Mouse (Mus musculus) heart, embryonic 14.5 days (tissue): Measurements from ENCODE around the gene Slc37a1. TPM values are rescaled to one million over a fixed set of nuclear protein-coding genes. Genes with fewer than 3 reads are reported as not detected.

Source experiments
- ATAC-seq: fragments of 200-750 bp; cut with Nextera tagmentation; 2 replicates; pipeline ENCODE4 v1.8.0; 2017; ENCODE audit warnings: low read depth, moderate TSS enrichment; ENCODE audit not compliant: insufficient number of reproducible peaks, insufficient read depth, low FRiP score
- H3K27ac ChIP-seq, 2 experiments: fragments of 200-500 bp in 1 of 2; fragments of 300-500 bp in 1 of 2; sonication (generic) in 1 of 2; replicated peaks in 1 of 2; 2 replicates each; pipeline ENCODE4 v1.5.1; 2012 to 2014; ENCODE audit warnings: low read depth in 2 of 2, low read length in 2 of 2, control low read depth in 1 of 2, mild to moderate bottlenecking in 1 of 2, mixed read lengths in 1 of 2; ENCODE audit not compliant: control insufficient read depth in 1 of 2, insufficient read depth in 1 of 2
- H3K27me3 ChIP-seq: fragments of 300-500 bp; sonication (generic); 2 replicates; pipeline ENCODE4 v1.6.1; 2014; ENCODE audit warnings: mild to moderate bottlenecking, low read length, control low read depth; ENCODE audit not compliant: control insufficient read depth, insufficient read depth
- H3K36me3 ChIP-seq: fragments of 300-500 bp; sonication (generic); 2 replicates; pipeline ENCODE4 v1.6.1; 2014; ENCODE audit warnings: mild to moderate bottlenecking, control low read depth, low read length, mixed read lengths; ENCODE audit not compliant: control insufficient read depth, insufficient read depth
- H3K4me1 ChIP-seq, 2 experiments: fragments of 200-500 bp in 1 of 2; fragments of 300-500 bp in 1 of 2; sonication (generic) in 1 of 2; 2 replicates each; pipeline ENCODE4 v1.6.1; 2012 to 2014; ENCODE audit warnings: low read length in 2 of 2, control low read depth in 1 of 2, mixed read lengths in 1 of 2; ENCODE audit not compliant: control insufficient read depth in 2 of 2, insufficient read depth in 2 of 2
- H3K4me2 ChIP-seq: fragments of 300-500 bp; sonication (generic); 2 replicates; pipeline ENCODE4 v1.6.1; 2014; ENCODE audit warnings: mild to moderate bottlenecking, low read length
- H3K4me3 ChIP-seq, 2 experiments: fragments of 200-500 bp in 1 of 2; fragments of 300-500 bp in 1 of 2; sonication (generic) in 1 of 2; 2 replicates each; pipeline ENCODE4 v1.5.1; 2012 to 2014; ENCODE audit warnings: low read length in 2 of 2, mild to moderate bottlenecking in 2 of 2, control low read depth in 1 of 2, low read depth in 1 of 2, moderate library complexity in 1 of 2; ENCODE audit not compliant: control insufficient read depth in 1 of 2, insufficient read depth in 1 of 2
- H3K9ac ChIP-seq: fragments of 300-500 bp; sonication (generic); 2 replicates; pipeline ENCODE4 v1.6.1; 2014; ENCODE audit warnings: mild to moderate bottlenecking, low read length
- H3K9me3 ChIP-seq: fragments of 300-500 bp; sonication (generic); 2 replicates; pipeline ENCODE4 v1.6.1; 2016; ENCODE audit warnings: low read length, control low read depth; ENCODE audit not compliant: control insufficient read depth
- WGBS: fragments of 180-500 bp; shearing (Covaris S2); extraction: QIAGEN DNeasy Blood & Tissue Kit; methylation state at CpG from one replicate; pipeline ENCODE4 v1.1.7; 2014; 5-methylcytosine and 5-hydroxymethylcytosine counted together
- polyA plus RNA-seq: library from polyadenylated mRNA; unstranded; fragments of >200 nt; fragmentation: Nextera tagmentation; extraction: Ambion mirVana; gene quantifications from 2 replicates; pipeline ENCODE4 v1.2.1, GENCODE M21; 2014

Slc37a1 gene
- polyA plus RNA-seq, 1 experiment from 2014 or later = 8.0 TPM

GRCm38 (mm10) chr17:31254463-31254931 is 32.1 kb upstream of the Slc37a1 start:
- WGBS = 15% methylated on average over 9 of the region's 9 CpGs
- Histone ChIP-seq H3K27ac (no peak overlapping the region), H3K4me1 (no peaks in the 10 kb centered on the region), H3K36me3 (no peaks in the 10 kb centered on the region), H3K27me3 (no peaks in the 10 kb centered on the region), H3K9ac (no peak overlapping the region), H3K4me3 (no peak overlapping the region), H3K4me2 (no peak overlapping the region), H3K9me3 (no peaks in the 10 kb centered on the region)
- ATAC-seq = peak; percentile 54

GRCm38 (mm10) chr17:31257149-31257548 is 29.4 kb upstream of the Slc37a1 start:
- Histone ChIP-seq H3K9ac (no peak overlapping the region), H3K4me3 (no peak overlapping the region), H3K36me3 (no peaks in the 10 kb centered on the region), H3K9me3 (no peaks in the 10 kb centered on the region), H3K27me3 (no peaks in the 10 kb centered on the region), H3K4me2 (no peak overlapping the region), H3K27ac (no peak overlapping the region), H3K4me1 (no peaks in the 10 kb centered on the region)
- no peak for ATAC-seq
- 67% methylated on average over 1 of the region's 1 CpGs for WGBS

GRCm38 (mm10) chr17:31257898-31258297 is 28.7 kb upstream of the Slc37a1 start:
- no peak overlapping the region for H3K4me3 ChIP-seq
- no peaks in the 10 kb centered on the region for H3K27me3 ChIP-seq

GRCm38 (mm10) chr17:31258310-31258865 is 28.2 kb upstream of the Slc37a1 start:
- H3K9ac ChIP-seq = no peak overlapping the region
- H3K4me1 ChIP-seq = no peaks in the 10 kb centered on the region
- no peaks in the 10 kb centered on the region for H3K36me3 ChIP-seq
- H3K27ac ChIP-seq = no peak overlapping the region
- H3K9me3 ChIP-seq = no peaks in the 10 kb centered on the region
- H3K4me2 ChIP-seq = no peak overlapping the region
- no peak for ATAC-seq
- 68% methylated on average over 9 of the region's 9 CpGs for WGBS
- H3K27me3 ChIP-seq = no peaks in the 10 kb centered on the region
- H3K4me3 ChIP-seq = no peak overlapping the region

More at GRCm38 (mm10) chr17:31257898-31258297, 28.7 kb upstream of the Slc37a1 start:
- ATAC-seq = no peak
- no peak overlapping the region for H3K4me2 ChIP-seq
- 86% methylated on average over 12 of the region's 12 CpGs for WGBS
- H3K9me3 ChIP-seq = no peaks in the 10 kb centered on the region
- H3K36me3 ChIP-seq = no peaks in the 10 kb centered on the region
- no peaks in the 10 kb centered on the region for H3K4me1 ChIP-seq
- no peak overlapping the region for H3K27ac ChIP-seq
- H3K9ac ChIP-seq = no peak overlapping the region

GRCm38 (mm10) chr17:31259145-31259544 is 27.4 kb upstream of the Slc37a1 start:
- Histone ChIP-seq H3K4me1 (no peaks in the 10 kb centered on the region), H3K27ac (no peak overlapping the region), H3K4me2 (no peak overlapping the region), H3K9me3 (no peaks in the 10 kb centered on the region), H3K9ac (no peak overlapping the region), H3K27me3 (no peaks in the 10 kb centered on the region), H3K36me3 (no peaks in the 10 kb centered on the region), H3K4me3 (no peak overlapping the region)
- ATAC-seq = no peak
- WGBS = 83% methylated on average over 4 of the region's 4 CpGs

GRCm38 (mm10) chr17:31259825-31260224 is 26.8 kb upstream of the Slc37a1 start:
- Histone ChIP-seq H3K4me3 (no peak overlapping the region), H3K4me1 (no peaks in the 10 kb centered on the region), H3K36me3 (no peaks in the 10 kb centered on the region), H3K9ac (no peak overlapping the region), H3K27me3 (no peaks in the 10 kb centered on the region), H3K4me2 (no peak overlapping the region), H3K9me3 (no peaks in the 10 kb centered on the region), H3K27ac (no peak overlapping the region)
- WGBS = 76% methylated on average over 4 of the region's 4 CpGs
- ATAC-seq = no peak

GRCm38 (mm10) chr17:31260430-31260829 is 26.2 kb upstream of the Slc37a1 start:
- Histone ChIP-seq H3K27ac (no peak overlapping the region), H3K36me3 (no peaks in the 10 kb centered on the region), H3K4me1 (no peaks in the 10 kb centered on the region), H3K27me3 (no peaks in the 10 kb centered on the region), H3K4me3 (no peak overlapping the region), H3K4me2 (no peak overlapping the region), H3K9ac (no peak overlapping the region), H3K9me3 (no peaks in the 10 kb centered on the region)
- ATAC-seq = no peak
- 78% methylated on average over 7 of the region's 7 CpGs for WGBS

- no peak for ATAC-seq
- no peaks in the 10 kb centered on the region for H3K27me3 ChIP-seq
- H3K4me3 ChIP-seq = no peak overlapping the region
- WGBS = 83% methylated on average over 6 of the region's 6 CpGs
- H3K36me3 ChIP-seq = no peaks in the 10 kb centered on the region
- no peak overlapping the region for H3K27ac ChIP-seq
- no peak overlapping the region for H3K4me2 ChIP-seq
- no peaks in the 10 kb centered on the region for H3K9me3 ChIP-seq
- H3K4me1 ChIP-seq = no peaks in the 10 kb centered on the region
- no peak overlapping the region for H3K9ac ChIP-seq
Measured at GRCm38 (mm10) chr17:31261352-31261751, 25.2 kb upstream of the Slc37a1 start.
